Mouse (Mus musculus) erythroid progenitor cell, adult 5-6 weeks (primary cell): ENCODE measurements around the gene Zfp865. TPM values are rescaled to one million over a fixed set of nuclear protein-coding genes. Genes with fewer than 3 reads are reported as not detected.
"Not testable (repeated sequence)": the region's sequence is repeated elsewhere in the genome, so short reads cannot be mapped to it uniquely, and the experiment has no call there.

Experiments used
- ATAC-seq: replicated peaks from 2 replicates; pipeline ENCODE4 v1.8.0; 2016; ENCODE audit warnings: moderate number of reproducible peaks, mild to moderate bottlenecking, moderate TSS enrichment, inconsistent platforms; ENCODE audit not compliant: poor library complexity, low FRiP score, severe bottlenecking
- total RNA-seq, 2 experiments: library from RNA; stranded (forward) in 1 of 2; stranded (reverse) in 1 of 2; fragments of 150-400 nt in 1 of 2; fragments of 186-747, 209-891 nt in 1 of 2; gene quantifications; 2 replicates each; pipeline versions ENCODE4 v1.2.3 to v1.2.4; 2015 to 2017; ENCODE audit warnings: low replicate concordance in 2 of 2

The Zfp865 gene
- total RNA-seq, 2 experiments from 2014 or later, result 6.3 to 9.2 TPM

- ATAC-seq, result peak; percentile 75
Observed at GRCm38 (mm10) chr7:5014251-5015117, 5.7 kb upstream of the Zfp865 start, which contains the start of the genes Zfp524 and Fiz1. Gene Zfp524 (plus strand): TSS chr7:5014415. Gene Fiz1 (minus strand): TSS chr7:5014697.

DNA sequence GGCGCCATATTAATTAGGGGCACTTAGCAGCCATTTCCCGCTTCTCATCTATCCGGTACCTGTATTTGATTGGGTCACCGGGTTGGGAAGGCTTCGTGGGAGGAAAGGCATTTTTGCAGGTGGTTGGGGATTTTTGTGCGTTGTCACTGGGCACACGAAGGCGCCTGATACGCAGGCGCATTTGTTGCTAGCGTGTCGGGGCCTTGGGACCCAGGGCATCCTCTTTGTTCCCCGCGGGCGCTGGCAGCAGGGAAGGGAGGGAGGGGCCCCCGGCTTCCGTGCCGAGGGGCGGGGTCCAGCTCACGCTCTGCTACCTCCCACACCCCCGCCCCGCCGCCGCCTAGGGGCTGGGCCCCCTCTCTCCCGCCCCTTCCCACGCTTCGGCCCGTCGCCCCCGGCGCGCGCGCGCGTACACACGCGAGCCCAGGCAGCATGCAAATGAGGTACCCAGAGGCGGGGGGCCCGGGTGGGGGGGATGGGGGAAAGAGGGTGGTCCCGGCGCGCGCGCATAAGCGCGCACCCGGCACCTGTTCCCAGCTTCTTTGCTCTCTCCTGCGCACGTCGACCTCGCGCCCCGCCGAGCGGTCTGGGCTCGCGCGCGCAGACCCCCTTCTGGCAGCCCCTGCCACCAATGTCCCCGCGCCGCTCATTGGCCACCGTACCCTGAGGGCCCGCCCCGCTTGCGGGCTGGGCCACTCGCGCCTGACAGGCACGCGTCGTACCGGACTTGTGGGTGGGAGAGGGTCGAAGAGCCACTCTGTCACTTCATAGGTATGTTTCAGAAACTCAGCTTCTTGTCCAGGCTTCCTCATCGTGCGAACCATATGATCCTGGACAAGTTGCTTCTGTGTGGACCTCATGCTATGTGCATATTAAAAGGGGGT lies 4.8 kb upstream of the Zfp865 start, which contains the start of gene Gm44973:
Gm44973 (plus strand) TSS at position 379 of the 884 bp plus-strand sequence.
- ATAC-seq, result peak; percentile 81

- ATAC-seq, result no peak
Observed at GRCm38 (mm10) chr7:5016057-5016456, 4.1 kb upstream of the Zfp865 start.

DNA sequence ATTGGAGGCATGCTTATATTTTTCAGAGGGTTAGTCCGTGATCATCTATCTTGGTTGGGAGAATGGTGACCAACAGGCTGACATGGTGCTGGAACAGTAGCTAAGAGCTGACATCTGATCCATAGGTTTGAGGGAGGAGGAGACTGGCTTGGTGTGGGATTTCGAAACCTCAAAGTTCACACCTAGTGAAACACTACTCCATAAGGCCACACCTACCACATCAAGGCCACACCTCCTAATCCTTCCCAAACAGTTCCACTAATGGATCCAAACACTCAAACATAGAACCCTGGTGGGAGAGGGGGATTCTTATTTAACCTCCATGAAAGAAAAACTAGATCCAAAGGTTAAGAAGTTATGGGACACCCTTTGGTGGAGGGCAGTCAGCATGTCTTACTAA lies 3.3 kb upstream of the Zfp865 start:
- ATAC-seq, result no peak

- no peak for ATAC-seq
Observed at GRCm38 (mm10) chr7:5017352-5017751, 2.8 kb upstream of the Zfp865 start.

- no peak for ATAC-seq
Observed at GRCm38 (mm10) chr7:5017931-5018330, 2.2 kb upstream of the Zfp865 start.

- not testable (repeated sequence) for ATAC-seq
Observed at GRCm38 (mm10) chr7:5019576-5019975, 600 bp upstream of the Zfp865 start.

DNA sequence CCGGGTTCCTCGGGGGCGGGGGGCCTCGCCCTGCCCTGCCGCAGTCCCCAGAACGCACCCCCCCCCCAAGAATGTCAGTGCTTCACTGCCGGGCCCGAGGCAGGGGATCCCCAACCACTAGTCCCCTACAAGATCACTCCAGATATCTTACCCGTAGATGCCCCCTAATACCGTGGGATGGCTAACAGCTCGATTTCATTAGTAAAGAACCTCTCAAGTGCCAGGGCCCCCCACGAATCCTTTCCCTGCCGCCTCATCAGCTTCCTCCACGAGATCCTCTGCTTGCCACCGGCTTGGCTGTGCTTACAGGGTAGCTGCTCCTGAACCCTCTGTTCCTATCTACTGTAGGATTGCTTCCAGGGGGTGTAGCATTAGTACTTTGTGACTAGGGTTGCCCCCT lies 509 bp downstream of the Zfp865 start:
- ATAC-seq, result no peak

- ATAC-seq, result no peak
Observed at GRCm38 (mm10) chr7:5021197-5021596, 1.0 kb downstream of the Zfp865 start.

DNA sequence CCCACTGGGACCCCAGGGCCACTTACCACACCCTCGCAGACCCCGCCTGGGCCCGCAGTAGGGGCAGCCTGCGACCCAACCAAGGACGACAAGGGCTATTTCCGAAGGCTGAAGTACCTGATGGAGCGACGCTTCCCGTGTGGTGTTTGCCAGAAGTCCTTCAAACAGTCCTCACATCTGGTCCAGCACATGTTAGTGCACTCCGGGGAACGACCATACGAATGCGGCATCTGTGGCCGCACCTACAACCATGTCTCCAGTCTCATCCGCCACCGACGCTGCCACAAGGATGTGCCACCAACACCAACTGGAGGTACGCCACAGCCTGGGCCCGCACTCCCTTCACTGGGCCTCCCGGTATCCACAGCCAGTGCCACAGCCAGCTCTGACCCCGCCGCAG lies 9.4 kb downstream of the Zfp865 start:
- no peak for ATAC-seq

DNA sequence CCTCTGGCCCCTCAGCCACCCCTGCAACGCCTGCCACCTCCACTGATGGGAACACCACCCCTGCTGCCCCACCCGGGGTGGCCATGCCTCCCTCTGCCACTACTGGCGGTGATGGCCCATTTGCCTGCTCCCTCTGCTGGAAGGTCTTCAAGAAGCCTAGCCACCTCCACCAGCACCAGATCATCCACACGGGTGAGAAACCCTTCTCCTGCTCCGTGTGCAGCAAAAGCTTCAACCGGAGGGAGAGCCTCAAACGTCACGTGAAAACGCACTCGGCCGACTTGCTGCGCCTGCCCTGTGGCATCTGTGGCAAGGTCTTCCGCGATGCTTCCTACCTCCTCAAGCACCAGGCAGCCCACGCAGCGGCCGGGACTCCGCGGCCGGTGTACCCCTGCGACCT lies 9.8 kb downstream of the Zfp865 start:
- ATAC-seq, result no peak

DNA sequence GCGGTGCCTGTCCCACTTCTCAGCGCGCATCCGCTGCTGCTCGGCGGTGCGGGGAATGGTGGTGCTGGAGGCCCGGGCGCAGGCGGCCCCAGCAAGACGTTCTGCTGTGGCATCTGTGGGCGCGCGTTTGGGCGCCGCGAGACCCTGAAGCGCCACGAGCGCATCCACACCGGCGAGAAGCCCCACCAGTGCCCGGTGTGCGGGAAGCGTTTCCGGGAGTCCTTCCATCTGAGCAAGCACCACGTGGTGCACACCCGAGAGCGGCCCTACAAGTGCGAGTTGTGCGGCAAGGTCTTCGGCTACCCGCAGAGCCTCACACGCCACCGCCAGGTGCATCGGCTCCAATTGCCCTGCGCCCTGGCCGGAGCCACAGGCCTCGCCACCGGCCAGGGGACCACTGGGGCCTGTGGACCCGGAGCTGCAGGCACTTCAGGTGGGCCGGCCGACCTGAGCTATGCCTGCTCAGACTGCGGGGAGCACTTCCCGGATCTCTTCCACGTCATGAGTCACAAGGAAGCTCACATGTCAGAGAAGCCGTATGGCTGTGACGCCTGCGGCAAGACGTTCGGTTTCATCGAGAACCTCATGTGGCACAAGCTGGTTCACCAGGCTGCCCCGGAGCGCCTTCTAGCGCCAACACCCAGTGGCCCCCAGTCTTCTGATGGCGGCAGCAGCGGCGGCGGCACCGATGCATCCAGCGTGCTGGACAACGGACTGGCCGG lies 10.5 kb downstream of the Zfp865 start:
- no peak for ATAC-seq

DNA sequence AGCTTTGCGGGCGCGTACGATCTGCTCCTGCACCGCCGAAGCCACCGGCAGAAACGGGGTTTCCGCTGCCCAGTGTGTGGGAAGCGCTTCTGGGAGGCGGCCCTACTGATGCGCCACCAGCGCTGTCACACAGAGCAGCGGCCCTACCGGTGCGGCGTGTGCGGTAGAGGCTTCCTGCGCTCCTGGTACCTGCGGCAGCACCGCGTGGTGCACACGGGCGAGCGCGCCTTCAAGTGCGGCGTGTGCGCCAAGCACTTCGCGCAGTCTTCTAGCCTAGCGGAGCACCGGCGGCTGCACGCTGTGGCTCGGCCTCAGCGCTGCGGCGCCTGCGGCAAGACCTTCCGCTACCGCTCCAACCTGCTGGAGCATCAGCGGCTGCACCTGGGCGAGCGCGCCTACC lies 11.3 kb downstream of the Zfp865 start:
- ATAC-seq, result no peak

- ATAC-seq, result no peak
Observed at GRCm38 (mm10) chr7:5033818-5034217, 13.6 kb downstream of the Zfp865 start, which contains the start of gene 4632433K11Rik. Gene 4632433K11Rik (plus strand): TSS chr7:5034118.

DNA sequence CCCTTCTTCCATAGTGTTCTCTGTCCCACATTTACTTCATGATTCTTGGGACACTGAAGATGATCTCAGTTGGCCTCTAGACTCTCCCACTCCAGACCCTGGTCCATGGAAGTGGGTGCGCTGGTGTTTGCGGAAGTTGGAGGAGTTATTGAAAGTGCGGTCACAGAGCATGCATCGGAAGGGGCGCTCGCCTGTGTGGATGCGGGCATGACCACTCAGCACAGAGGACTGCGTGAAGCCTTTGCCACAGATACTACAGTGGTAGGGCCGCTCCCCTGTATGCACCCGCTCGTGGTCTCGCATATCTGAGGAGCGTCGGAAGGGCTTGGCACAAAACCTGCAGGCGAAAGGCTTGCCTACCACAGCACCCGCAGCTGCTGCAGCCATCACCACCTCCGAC lies 15.5 kb downstream of the Zfp865 start:
- no peak for ATAC-seq

DNA sequence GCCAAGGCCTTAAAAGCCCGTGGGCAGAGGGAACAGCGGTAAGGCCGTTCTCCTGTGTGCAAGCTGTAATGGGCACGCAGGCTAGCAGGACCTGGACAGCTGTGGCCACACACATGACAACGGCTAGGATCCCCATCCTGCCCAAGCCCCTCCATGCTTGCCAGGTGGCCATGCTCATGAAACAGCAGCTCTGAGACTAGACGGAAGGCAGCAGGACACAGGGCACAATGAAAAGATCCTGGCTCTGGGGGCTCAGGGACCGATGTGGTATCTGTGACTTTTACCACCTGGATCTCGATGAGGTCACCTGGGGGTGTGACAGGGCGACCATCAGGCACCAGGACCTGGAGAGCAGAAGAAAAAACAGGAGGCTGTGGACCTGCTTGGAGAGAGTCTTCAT lies 16.0 kb downstream of the Zfp865 start:
- no peak for ATAC-seq

GRCm38 (mm10) chr7:5037026-5037425 lies 16.9 kb downstream of the Zfp865 start:
- no peak for ATAC-seq

- no peak for ATAC-seq
Observed at GRCm38 (mm10) chr7:5037467-5037866, 17.3 kb downstream of the Zfp865 start.

GRCm38 (mm10) chr7:5038109-5038732 lies 18.0 kb downstream of the Zfp865 start, which contains the start of gene Zfp784:
Gene Zfp784 (minus strand): TSS chr7:5038446.
- peak; percentile 95 for ATAC-seq
